Mouse (Mus musculus) thymus, postnatal 14 days (tissue): ENCODE measurements around the gene Chsy1.
"Not testable (repeated sequence)": the region's sequence is repeated elsewhere in the genome, so short reads cannot be mapped to it uniquely, and the experiment has no call there.

Experiments
- DNase-seq: peaks from one replicate; pipeline ENCODE4 v3.0.0; 2021

Chsy1 gene

GRCm38 (mm10) chr7:66179120-66179581, 69.8 kb downstream of the Chsy1 start:
- DNase-seq = no peak

DNA sequence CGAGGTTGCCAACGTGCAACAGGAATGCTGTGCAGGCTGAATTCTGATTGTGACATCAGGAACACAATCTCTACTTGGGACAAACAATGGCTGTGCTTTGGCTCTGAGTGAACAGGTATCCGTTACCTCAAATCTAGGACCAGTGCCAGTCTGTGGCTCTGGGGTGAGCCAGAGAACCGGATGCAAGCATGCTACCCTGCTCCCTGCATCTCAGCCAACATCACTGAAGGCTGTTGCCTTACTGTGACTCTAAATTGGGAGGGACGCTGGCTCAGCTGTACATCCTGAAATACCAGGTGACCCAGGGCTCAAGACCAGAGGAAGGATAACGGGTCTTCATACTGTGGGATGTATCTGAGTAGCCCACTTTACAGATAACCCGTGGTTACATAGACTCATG, 70.4 kb downstream of the Chsy1 start:
- no peak for DNase-seq

DNA sequence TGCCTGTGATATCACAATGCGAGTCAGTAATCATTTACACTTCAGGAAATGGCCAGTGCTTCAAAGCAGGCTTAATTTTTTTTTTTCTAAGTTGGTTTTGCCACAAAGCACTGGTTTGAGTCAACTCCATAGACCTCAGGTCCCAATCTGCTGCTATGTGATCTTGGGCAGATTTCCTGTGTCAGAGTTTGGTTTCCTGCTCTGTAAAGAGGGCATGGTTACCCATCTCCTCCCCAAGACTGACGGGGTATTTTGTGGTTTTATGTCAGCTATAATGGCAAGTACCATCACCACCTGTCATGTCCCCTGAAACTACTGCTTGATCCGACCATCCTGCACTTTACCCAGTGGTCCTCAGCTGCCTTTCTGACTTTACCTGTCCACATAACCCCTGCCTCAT, 70.9 kb downstream of the Chsy1 start:
- DNase-seq = peak; percentile 34

GRCm38 (mm10) chr7:66180711-66181365, 71.5 kb downstream of the Chsy1 start:
- no peak for DNase-seq

DNA sequence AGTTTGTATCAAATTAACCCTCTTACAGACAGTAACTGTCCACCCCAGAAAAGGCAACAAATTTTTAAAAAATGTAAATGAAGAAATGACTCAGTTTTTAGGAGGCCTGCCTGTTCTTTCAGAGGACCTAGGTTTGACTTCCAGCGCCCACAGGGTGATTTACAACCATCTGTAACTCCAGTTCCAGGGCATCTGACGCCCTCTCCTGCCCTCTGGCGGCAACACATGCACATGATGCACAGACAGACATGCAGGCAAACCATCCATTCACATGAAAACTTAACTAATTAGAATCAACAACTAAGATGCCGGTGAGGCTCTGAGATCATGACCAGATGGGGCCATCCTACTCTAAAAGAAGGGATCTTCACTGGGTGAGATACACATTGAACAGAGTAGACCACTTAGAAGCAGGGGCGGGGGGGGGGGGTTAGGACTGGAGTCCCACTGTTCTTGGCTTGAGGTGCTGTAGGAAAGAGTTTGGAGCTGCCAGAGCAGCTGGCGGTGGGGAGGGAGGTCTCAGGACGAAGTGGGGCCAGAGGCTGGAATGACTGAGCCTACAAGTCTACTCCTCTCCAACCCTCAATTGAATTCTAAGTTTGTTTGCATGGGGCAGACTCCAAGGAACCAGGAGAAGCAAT, 72.9 kb downstream of the Chsy1 start:
- no peak for DNase-seq

- DNase-seq = no peak
Observed at GRCm38 (mm10) chr7:66183404-66183803, 74.1 kb downstream of the Chsy1 start.

GRCm38 (mm10) chr7:66184026-66184425, 74.7 kb downstream of the Chsy1 start:
- DNase-seq = no peak

GRCm38 (mm10) chr7:66185370-66185769, 76.1 kb downstream of the Chsy1 start:
- no peak for DNase-seq

- DNase-seq = no peak
Observed at GRCm38 (mm10) chr7:66187581-66188231, 78.4 kb downstream of the Chsy1 start.

DNA sequence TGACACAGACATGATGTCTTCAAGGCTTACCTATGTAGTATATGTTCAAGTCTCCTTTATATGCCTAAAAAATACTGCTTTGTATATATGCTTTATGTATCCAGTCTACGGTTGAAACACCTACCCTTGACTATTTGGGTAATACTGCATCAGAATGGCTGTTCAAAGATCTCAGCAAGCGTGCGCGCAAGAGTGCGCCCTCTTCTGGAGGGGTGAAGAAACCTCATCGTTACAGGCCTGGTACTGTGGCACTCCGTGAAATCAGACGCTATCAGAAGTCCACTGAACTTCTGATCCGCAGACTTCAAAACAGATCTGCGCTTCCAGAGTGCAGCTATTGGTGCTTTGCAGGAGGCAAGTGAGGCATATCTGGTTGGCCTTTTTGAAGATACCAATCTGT, 81.1 kb downstream of the Chsy1 start:
- DNase-seq = not testable (repeated sequence)

DNA sequence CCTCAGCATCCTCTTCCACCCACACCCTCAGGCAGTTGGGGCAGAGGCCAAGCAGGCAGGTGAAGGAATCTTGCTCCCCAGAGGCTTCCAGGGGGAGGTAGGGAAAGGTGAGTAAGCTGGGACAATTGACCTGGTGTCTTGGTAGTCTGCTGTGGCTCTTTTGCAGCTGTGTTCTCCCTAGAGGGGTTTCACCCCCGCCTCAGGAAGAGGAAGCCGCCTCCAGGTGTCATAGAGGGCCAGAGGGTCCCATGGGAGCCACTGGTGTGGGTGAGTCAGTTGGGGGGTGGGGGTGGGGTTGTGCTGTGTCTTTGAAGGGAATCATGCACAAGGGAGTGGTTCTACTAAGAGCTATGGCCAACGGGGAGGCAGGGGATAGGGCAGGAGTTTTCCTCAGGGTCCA, 85.2 kb downstream of the Chsy1 start:
- DNase-seq = no peak

DNA sequence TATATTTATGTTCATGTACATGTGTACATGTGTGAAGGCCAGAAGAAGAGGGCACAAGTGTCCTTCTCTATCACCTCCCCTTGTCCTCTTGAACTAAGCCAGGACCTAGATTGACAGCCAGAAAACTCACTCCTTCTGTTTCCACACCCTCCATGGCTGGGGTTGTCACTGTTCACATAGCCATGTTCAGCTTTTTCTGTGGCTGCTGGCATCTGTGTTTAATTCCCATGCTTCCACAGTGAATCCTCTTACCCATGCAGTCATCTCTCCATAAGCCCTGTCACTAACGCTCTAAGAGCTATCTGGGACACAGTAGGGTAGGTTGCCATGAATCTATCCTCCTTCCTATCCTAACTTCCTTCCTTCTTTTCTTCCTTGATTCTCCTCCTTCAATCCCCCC, 86.6 kb downstream of the Chsy1 start:
- no peak for DNase-seq

DNA sequence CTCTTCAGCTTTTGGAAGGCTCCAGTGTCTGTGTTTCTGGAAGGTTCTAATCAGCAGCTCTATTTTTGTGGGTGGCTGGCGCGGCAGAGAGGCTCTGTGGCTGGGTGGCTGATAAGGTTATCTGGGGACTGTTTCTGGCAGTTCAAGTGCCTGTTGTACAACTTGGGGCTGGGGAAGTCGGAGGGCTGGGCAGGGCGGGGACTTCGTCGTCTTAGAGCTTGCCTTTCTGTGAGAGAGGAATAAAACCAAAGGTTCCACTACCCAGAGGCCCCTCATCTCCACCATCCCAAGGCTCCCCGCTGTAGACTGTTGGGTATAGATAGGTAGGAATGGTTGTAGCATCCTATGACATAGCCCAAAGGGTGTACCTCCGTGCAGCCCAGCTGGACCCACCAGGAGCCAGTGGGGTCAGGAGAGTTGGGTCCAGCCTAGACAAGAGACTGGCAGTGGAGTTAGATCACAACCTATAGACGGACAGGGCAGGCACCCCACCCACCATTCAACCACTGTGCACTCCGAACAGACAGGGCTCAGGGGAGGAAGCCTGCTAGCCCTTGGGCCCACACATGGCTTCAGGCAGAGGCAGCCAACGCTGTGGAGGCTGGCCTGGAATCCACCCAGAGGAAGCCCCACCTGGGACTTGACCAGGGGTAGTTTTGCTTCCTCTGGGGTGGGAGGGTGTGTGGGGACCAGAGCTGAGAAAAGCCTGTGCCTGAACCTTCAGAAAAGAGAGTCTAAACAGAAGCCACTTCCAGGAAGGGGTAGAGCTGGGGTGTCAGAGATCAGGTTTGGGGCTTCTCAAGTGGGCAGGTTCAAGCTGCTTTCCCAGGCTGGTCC, 87.5 kb downstream of the Chsy1 start:
- DNase-seq = no peak

DNA sequence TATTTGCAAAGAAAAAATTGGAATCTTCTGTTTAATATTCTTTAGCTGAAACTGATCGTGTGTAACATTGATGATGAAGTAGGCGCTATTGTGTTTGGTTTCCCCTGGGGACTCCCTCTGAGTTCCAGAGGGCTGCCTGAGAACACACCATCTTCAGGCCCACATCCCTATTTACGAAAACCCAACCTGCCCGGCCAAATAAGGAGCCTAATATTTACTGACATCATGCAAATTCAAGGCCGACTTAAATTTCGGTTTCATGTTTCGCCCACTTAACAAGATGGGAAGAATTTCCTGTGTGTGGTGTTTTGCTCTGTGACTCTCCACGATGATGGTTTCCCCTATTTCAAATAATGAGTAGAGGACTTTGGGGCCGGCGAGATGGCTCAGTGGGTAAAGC, 89.1 kb downstream of the Chsy1 start:
- DNase-seq = no peak

GRCm38 (mm10) chr7:66199391-66199831, 90.1 kb downstream of the Chsy1 start:
- DNase-seq = no peak

GRCm38 (mm10) chr7:66200383-66200782, 91.1 kb downstream of the Chsy1 start:
- no peak for DNase-seq

DNA sequence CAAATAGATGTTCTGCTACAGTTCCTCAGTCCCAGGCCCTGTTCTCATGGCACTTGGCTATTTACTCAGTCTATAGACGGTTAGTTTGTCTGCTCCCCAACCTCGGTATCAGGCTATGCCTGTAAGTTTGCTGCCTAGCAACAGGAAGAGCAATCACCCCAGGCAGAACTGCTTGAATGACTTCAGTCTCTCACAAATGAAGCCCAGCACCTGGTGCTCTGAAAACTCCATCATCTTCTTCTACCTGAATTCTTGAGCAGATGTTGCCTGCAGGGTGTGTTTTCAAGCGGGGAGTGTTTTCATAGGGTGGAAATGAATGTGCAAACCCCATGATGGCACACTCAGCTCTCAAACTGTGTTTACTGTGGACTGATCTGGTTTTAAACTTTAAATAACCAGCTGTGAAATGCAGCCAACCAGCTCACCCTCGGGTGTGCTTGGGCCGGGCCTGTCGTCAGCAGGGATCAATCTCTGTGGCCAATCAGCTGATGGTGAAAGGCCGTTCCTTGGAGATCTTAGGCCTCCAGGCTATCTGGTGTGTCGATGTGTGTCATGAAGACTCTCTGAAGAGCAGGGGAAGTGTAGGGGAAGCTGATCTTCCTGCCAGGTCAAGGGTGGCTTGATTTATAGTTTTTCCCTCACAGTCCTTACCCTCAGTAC, 91.6 kb downstream of the Chsy1 start:
- no peak for DNase-seq

DNA sequence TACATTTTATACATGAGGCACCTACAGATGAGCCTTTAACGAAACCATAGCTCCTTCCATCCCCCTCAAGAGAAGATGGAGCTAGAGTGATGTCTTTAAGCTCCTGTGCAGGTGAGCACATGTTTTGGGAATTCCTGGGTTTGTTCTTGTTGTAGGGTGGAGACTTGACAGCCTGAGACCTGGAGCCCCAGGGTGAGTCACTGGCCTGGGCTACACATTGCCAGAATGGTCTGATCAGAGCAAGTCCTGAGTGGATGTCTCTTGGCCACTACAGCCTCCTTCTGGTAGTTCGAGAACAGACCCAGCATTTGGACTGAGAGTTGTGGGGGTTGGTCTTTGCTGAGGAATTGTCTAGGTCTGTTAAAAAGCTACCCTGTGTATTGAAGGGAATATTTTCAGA, 92.3 kb downstream of the Chsy1 start:
- DNase-seq = no peak

GRCm38 (mm10) chr7:66209920-66210319, 100.6 kb downstream of the Chsy1 start:
- DNase-seq = no peak

DNA sequence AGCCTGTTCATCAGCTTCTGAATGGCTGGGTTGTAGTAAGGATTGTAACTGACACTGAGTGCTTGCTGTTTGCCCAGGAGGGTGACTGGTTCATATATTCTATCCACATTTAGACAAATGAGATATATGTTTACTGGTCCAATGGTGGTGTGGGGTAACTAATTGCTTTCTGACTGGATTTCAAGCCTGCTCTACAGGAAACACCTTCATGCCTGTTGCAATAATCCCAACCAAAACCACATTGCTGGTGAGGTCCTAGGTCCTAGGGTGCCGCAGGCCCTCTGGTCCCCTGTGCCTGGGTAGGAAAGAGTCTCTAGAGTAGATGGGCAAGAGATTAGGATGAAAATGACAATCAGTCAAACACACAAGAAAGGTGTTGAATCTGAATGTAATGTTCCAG, 103.6 kb downstream of the Chsy1 start:
- DNase-seq = no peak

GRCm38 (mm10) chr7:66214477-66214876, 105.2 kb downstream of the Chsy1 start:
- DNase-seq = no peak

DNA sequence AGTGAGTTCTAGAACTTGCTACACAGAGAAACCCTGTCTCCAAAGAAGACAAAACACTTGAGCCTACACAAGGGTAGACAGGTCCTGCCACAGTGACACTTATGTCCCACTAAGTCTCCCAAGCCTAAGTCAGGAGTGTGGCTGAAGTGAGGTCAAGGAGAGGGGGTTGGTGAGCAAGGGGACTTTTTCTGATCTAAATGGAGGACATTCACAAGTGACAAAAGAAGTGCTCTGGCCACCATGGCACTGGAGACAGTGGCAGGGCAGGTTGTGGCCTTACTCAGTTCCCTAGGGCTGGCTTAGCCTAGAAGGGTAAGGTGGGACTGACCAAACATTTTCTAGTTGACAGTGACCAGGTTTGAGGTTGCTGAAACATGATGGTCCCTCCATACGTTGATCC, 106.6 kb downstream of the Chsy1 start:
- no peak for DNase-seq

- no peak for DNase-seq
Observed at GRCm38 (mm10) chr7:66217011-66217410, 107.7 kb downstream of the Chsy1 start.
